In genomic region chr13:97310855-97311189, GRCm38 (mm10) we compare ENCODE assay signal across 16 mouse cellular contexts.
DNase-seq lines count a peak whose midpoint lies in the region; ATAC-seq and TF ChIP-seq lines count a peak whose summit lies in the region.
"Had no signal": no experiment of that assay in that cellular context is flagged by ENCODE, and none has a peak within 500 bp of the region (broad histone marks: within the 10 kb centered on the region; RNA-seq: fewer than 3 reads in every experiment).

No protein-coding gene starts in this region.

- no peak for TF ChIP-seq CTCF in intestine, postnatal 0 days (IDR thresholded peaks at IDR 0.05; ENCODE audit: low read depth)

- H3K9ac ChIP-seq in intestine, embryonic 14.5 days (ENCODE audit: low read length), result no peak overlapping the region
- H3K9ac ChIP-seq in intestine, postnatal 0 days (ENCODE audit: low read depth, low read length), result no peak overlapping the region
- H3K9ac ChIP-seq in lung, embryonic 16.5 days (ENCODE audit: low read length), result no peak overlapping the region
- H3K9ac ChIP-seq in stomach, embryonic 15.5 days, result no peak overlapping the region
- H3K9ac ChIP-seq: hindbrain, embryonic 15.5 days; liver, embryonic 14.5 days; midbrain, embryonic 15.5 days had no signal

- no peaks in the 10 kb centered on the region for H3K36me3 ChIP-seq in intestine, embryonic 14.5 days (ENCODE audit: control insufficient read depth, insufficient read depth, low read length)
- H3K36me3 ChIP-seq in intestine, postnatal 0 days (ENCODE audit: control insufficient read depth, insufficient read depth), result no peaks in the 10 kb centered on the region
- H3K36me3 ChIP-seq in lung, embryonic 16.5 days (ENCODE audit: control insufficient read depth, insufficient read depth, low read length), result no peaks in the 10 kb centered on the region
- H3K36me3 ChIP-seq in stomach, embryonic 15.5 days, result no peaks in the 10 kb centered on the region
- H3K36me3 ChIP-seq: hindbrain, embryonic 15.5 days; midbrain, embryonic 15.5 days had no signal

- ATAC-seq in intestine, embryonic 14.5 days (replicated peaks; ENCODE audit: low FRiP score, low TSS enrichment, low read depth), result 0 out of 2 replicates have a peak, but pooled peaks have one; percentile 13
- no peak for ATAC-seq in intestine, postnatal 0 days
- ATAC-seq in lung, embryonic 16.5 days (ENCODE audit: low read depth), result peak; percentile 30; the same call in 1 of the 2 replicates
- no peak for ATAC-seq in stomach, embryonic 15.5 days (ENCODE audit: insufficient read depth, low FRiP score, low read depth)
- no peak for ATAC-seq in erythroblast, adult 5-6 weeks (replicated peaks; ENCODE audit: low FRiP score, poor library complexity, severe bottlenecking)
- ATAC-seq: midbrain, embryonic 15.5 days had no signal

- peak; percentile 60 for DNase-seq in embryo, embryonic 9.5 days (ENCODE audit: extremely low spot score)
- no peak for DNase-seq in embryo, embryonic 10 days (ENCODE audit: low spot score)
- DNase-seq in intestine, embryonic 14.5 days (ENCODE audit: low spot score), result no peak
- no peak for DNase-seq in lung, postnatal 36 days
- DNase-seq: adrenal gland, adult 8-10 months; cerebellum, adult 2 months; layer of hippocampus, postnatal 36 days; retina, postnatal 1 day; thymus, postnatal 25 days had no signal

- no peak overlapping the region for H3K4me2 ChIP-seq in intestine, embryonic 14.5 days (ENCODE audit: low read length)
- no peak overlapping the region for H3K4me2 ChIP-seq in intestine, postnatal 0 days (replicated peaks; ENCODE audit: low read depth)
- H3K4me2 ChIP-seq in lung, embryonic 16.5 days (ENCODE audit: low read depth, low read length), result no peak overlapping the region
- no peak overlapping the region for H3K4me2 ChIP-seq in stomach, embryonic 15.5 days
- H3K4me2 ChIP-seq: hindbrain, embryonic 15.5 days; midbrain, embryonic 15.5 days had no signal

- H3K4me3 ChIP-seq in intestine, embryonic 14.5 days (ENCODE audit: low read depth, low read length), result no peak overlapping the region
- no peak overlapping the region for H3K4me3 ChIP-seq in intestine, postnatal 0 days (ENCODE audit: low read depth, low read length)
- no peak overlapping the region for H3K4me3 ChIP-seq in lung, embryonic 16.5 days (ENCODE audit: low read length)
- H3K4me3 ChIP-seq in stomach, embryonic 15.5 days (replicated peaks), result no peak overlapping the region
- H3K4me3 ChIP-seq: hindbrain, embryonic 15.5 days; midbrain, embryonic 15.5 days had no signal

- peaks cover 4% of the 10 kb centered on the region; the same call in 1 of the 2 replicates for H3K4me1 ChIP-seq in intestine, embryonic 14.5 days (replicated peaks; ENCODE audit: control insufficient read depth, insufficient read depth, low read length)
- H3K4me1 ChIP-seq in intestine, postnatal 0 days (replicated peaks; ENCODE audit: control insufficient read depth, insufficient read depth, low read length), result 0 out of 2 replicates have a peak, but pooled peaks cover 2% of the 10 kb centered on the region
- H3K4me1 ChIP-seq in lung, embryonic 16.5 days (replicated peaks; ENCODE audit: control insufficient read depth, insufficient read depth, low read length), result peaks cover 17% of the 10 kb centered on the region
- peaks cover 15% of the 10 kb centered on the region for H3K4me1 ChIP-seq in stomach, embryonic 15.5 days
- H3K4me1 ChIP-seq: midbrain, embryonic 15.5 days had no signal

- no peaks in the 10 kb centered on the region for H3K27me3 ChIP-seq in intestine, embryonic 14.5 days (replicated peaks; ENCODE audit: control insufficient read depth, insufficient read depth, low read length)
- no peaks in the 10 kb centered on the region for H3K27me3 ChIP-seq in intestine, postnatal 0 days (replicated peaks; ENCODE audit: control insufficient read depth, insufficient read depth, low read length)
- no peaks in the 10 kb centered on the region for H3K27me3 ChIP-seq in lung, embryonic 16.5 days (ENCODE audit: control insufficient read depth, insufficient read depth, low read depth, low read length)
- H3K27me3 ChIP-seq in stomach, embryonic 15.5 days (replicated peaks), result no peaks in the 10 kb centered on the region
- H3K27me3 ChIP-seq: hindbrain, embryonic 15.5 days; midbrain, embryonic 15.5 days had no signal

- H3K27ac ChIP-seq in intestine, embryonic 14.5 days (ENCODE audit: low read depth), result peak overlapping the region; percentile 30; the same call in 1 of the 2 replicates
- no peak overlapping the region for H3K27ac ChIP-seq in intestine, postnatal 0 days (ENCODE audit: low read depth, low read length)
- peak overlapping the region; percentile 66 for H3K27ac ChIP-seq in lung, embryonic 16.5 days (ENCODE audit: low read length)
- peak overlapping the region; percentile 66 for H3K27ac ChIP-seq in stomach, embryonic 15.5 days
- H3K27ac ChIP-seq: hindbrain, embryonic 15.5 days; liver, embryonic 14.5 days; midbrain, embryonic 15.5 days had no signal

- H3K9me3 ChIP-seq in intestine, embryonic 14.5 days (ENCODE audit: control insufficient read depth, low read length), result no peaks in the 10 kb centered on the region
- no peaks in the 10 kb centered on the region for H3K9me3 ChIP-seq in intestine, postnatal 0 days (ENCODE audit: control insufficient read depth)
- no peaks in the 10 kb centered on the region for H3K9me3 ChIP-seq in lung, embryonic 16.5 days (ENCODE audit: control insufficient read depth, low read length)
- H3K9me3 ChIP-seq in stomach, embryonic 15.5 days, result no peaks in the 10 kb centered on the region
- H3K9me3 ChIP-seq: hindbrain, embryonic 15.5 days; midbrain, embryonic 15.5 days had no signal

- WGBS in intestine, embryonic 14.5 days, result 73% methylated on average over 3 of the region's 3 CpGs
- WGBS in intestine, postnatal 0 days, result 50% methylated on average over 3 of the region's 3 CpGs
- 44% methylated on average over 3 of the region's 3 CpGs for WGBS in lung, embryonic 16.5 days
- WGBS in stomach, embryonic 15.5 days, result 56% methylated on average over 3 of the region's 3 CpGs

Comparison
In these comparisons a context has a peak if more than half of its experiments do, and no peak if none do; other contexts are left out.
1. ATAC-seq: peak in intestine, embryonic 14.5 days (single experiment) and lung, embryonic 16.5 days (single experiment); none in intestine, postnatal 0 days (single experiment), stomach, embryonic 15.5 days (single experiment) and erythroblast, adult 5-6 weeks (single experiment).